Comparison of ENCODE assay signal across 9 mouse cellular contexts in genomic region chr14:8062537-8063301, GRCm38 (mm10). TPM values are rescaled to one million over a fixed set of nuclear protein-coding genes. Genes with fewer than 3 reads are reported as not detected.
DNase-seq lines count a peak whose midpoint lies in the region; ATAC-seq and TF ChIP-seq lines count a peak whose summit lies in the region.
"Had no signal": no experiment of that assay in that cellular context is flagged by ENCODE, and none has a peak within 500 bp of the region (broad histone marks: within the 10 kb centered on the region; RNA-seq: fewer than 3 reads in every experiment).

No protein-coding gene starts in this region.

- no peak overlapping the region for H3K9ac ChIP-seq in hindbrain, embryonic 15.5 days
- no peak overlapping the region for H3K9ac ChIP-seq in hindbrain, embryonic 14.5 days
- H3K9ac ChIP-seq in forebrain, embryonic 14.5 days (ENCODE audit: low read length), result no peak overlapping the region
- no peak overlapping the region for H3K9ac ChIP-seq in limb, embryonic 12.5 days (replicated peaks)
- H3K9ac ChIP-seq: midbrain, embryonic 12.5 days had no signal

- no peak for TF ChIP-seq CTCF in brain, embryonic 14.5 days (IDR thresholded peaks at IDR 0.05; ENCODE audit: borderline replicate concordance, extremely low read depth, insufficient read depth, insufficient read length)

- H3K4me3 ChIP-seq in hindbrain, embryonic 15.5 days, result no peak overlapping the region
- no peak overlapping the region for H3K4me3 ChIP-seq in hindbrain, embryonic 14.5 days (replicated peaks; ENCODE audit: low read length)
- no peak overlapping the region for H3K4me3 ChIP-seq in forebrain, embryonic 14.5 days (ENCODE audit: low read depth, low read length)
- H3K4me3 ChIP-seq in limb, embryonic 12.5 days (replicated peaks), result no peak overlapping the region
- H3K4me3 ChIP-seq: midbrain, embryonic 12.5 days had no signal

- H3K27me3 ChIP-seq in hindbrain, embryonic 15.5 days, result no peaks in the 10 kb centered on the region
- no peaks in the 10 kb centered on the region for H3K27me3 ChIP-seq in hindbrain, embryonic 14.5 days (ENCODE audit: control insufficient read depth, insufficient read depth, low read length)
- H3K27me3 ChIP-seq in forebrain, embryonic 14.5 days (replicated peaks; ENCODE audit: control insufficient read depth, insufficient read depth, low read length), result no peaks in the 10 kb centered on the region
- no peaks in the 10 kb centered on the region for H3K27me3 ChIP-seq in limb, embryonic 12.5 days
- H3K27me3 ChIP-seq: midbrain, embryonic 12.5 days had no signal

- H3K4me2 ChIP-seq in hindbrain, embryonic 15.5 days, result no peak overlapping the region
- no peak overlapping the region for H3K4me2 ChIP-seq in hindbrain, embryonic 14.5 days (replicated peaks)
- no peak overlapping the region for H3K4me2 ChIP-seq in forebrain, embryonic 14.5 days (ENCODE audit: low read length)
- H3K4me2 ChIP-seq in limb, embryonic 12.5 days, result no peak overlapping the region
- H3K4me2 ChIP-seq: midbrain, embryonic 12.5 days had no signal

- TF ChIP-seq POLR2A in brain, embryonic 14.5 days (IDR thresholded peaks at IDR 0.05; ENCODE audit: borderline replicate concordance, extremely low read depth, insufficient read depth, insufficient read length, poor library complexity, severe bottlenecking), result no peak

- no peak for DNase-seq in hindbrain, embryonic 14.5 days (ENCODE audit: low spot score)
- DNase-seq in brain, embryonic 14.5 days (ENCODE audit: low read depth), result peak; percentile 68
- DNase-seq in forebrain, embryonic 14.5 days (ENCODE audit: low spot score), result peak; percentile 40
- no peak for DNase-seq in ovary, postnatal 10 days (ENCODE audit: low spot score)
- no peak for DNase-seq in urinary bladder, adult 18-20 months (ENCODE audit: low spot score in 2 of 2)
- no peak for DNase-seq in ovary, adult 18-20 months (ENCODE audit: low spot score)

- WGBS in hindbrain, embryonic 15.5 days, result 27% methylated on average over 3 of the region's 3 CpGs
- 36% methylated on average over 3 of the region's 3 CpGs for WGBS in hindbrain, embryonic 14.5 days
- WGBS in forebrain, embryonic 14.5 days, result 22% methylated on average over 3 of the region's 3 CpGs
- 48% methylated on average over 3 of the region's 3 CpGs for WGBS in limb, embryonic 12.5 days

- H3K4me1 ChIP-seq in hindbrain, embryonic 15.5 days (replicated peaks), result 0 out of 2 replicates have a peak, but pooled peaks cover 3% of the 10 kb centered on the region
- 0 out of 2 replicates have a peak, but pooled peaks cover 5% of the 10 kb centered on the region for H3K4me1 ChIP-seq in hindbrain, embryonic 14.5 days (replicated peaks; ENCODE audit: control insufficient read depth, insufficient read depth, low read length)
- H3K4me1 ChIP-seq in forebrain, embryonic 14.5 days (ENCODE audit: control insufficient read depth, insufficient read depth, low read length), result no peaks in the 10 kb centered on the region
- peaks cover 13% of the 10 kb centered on the region for H3K4me1 ChIP-seq in limb, embryonic 12.5 days (replicated peaks)

- peak overlapping the region; percentile 63 for H3K27ac ChIP-seq in hindbrain, embryonic 15.5 days (replicated peaks)
- no peak overlapping the region for H3K27ac ChIP-seq in hindbrain, embryonic 14.5 days
- H3K27ac ChIP-seq in forebrain, embryonic 14.5 days (ENCODE audit: low read depth, low read length), result no peak overlapping the region
- peak overlapping the region; percentile 73 for H3K27ac ChIP-seq in limb, embryonic 12.5 days
- H3K27ac ChIP-seq: midbrain, embryonic 12.5 days had no signal

- no peaks in the 10 kb centered on the region for H3K9me3 ChIP-seq in hindbrain, embryonic 15.5 days
- H3K9me3 ChIP-seq in hindbrain, embryonic 14.5 days (ENCODE audit: control insufficient read depth, low read length), result no peaks in the 10 kb centered on the region
- no peaks in the 10 kb centered on the region for H3K9me3 ChIP-seq in forebrain, embryonic 14.5 days (replicated peaks; ENCODE audit: control insufficient read depth, low read length)
- H3K9me3 ChIP-seq in limb, embryonic 12.5 days, result no peaks in the 10 kb centered on the region
- H3K9me3 ChIP-seq: midbrain, embryonic 12.5 days had no signal

- H3K36me3 ChIP-seq in hindbrain, embryonic 15.5 days, result no peaks in the 10 kb centered on the region
- no peaks in the 10 kb centered on the region for H3K36me3 ChIP-seq in hindbrain, embryonic 14.5 days (replicated peaks; ENCODE audit: control insufficient read depth, insufficient read depth)
- no peaks in the 10 kb centered on the region for H3K36me3 ChIP-seq in forebrain, embryonic 14.5 days (ENCODE audit: control insufficient read depth, insufficient read depth, low read length)
- H3K36me3 ChIP-seq in limb, embryonic 12.5 days, result no peaks in the 10 kb centered on the region
- H3K36me3 ChIP-seq: midbrain, embryonic 12.5 days had no signal

- ATAC-seq in hindbrain, embryonic 15.5 days (ENCODE audit: low FRiP score, low read depth), result no peak
- no peak for ATAC-seq in hindbrain, embryonic 14.5 days (ENCODE audit: low FRiP score)
- peak; percentile 48 for ATAC-seq in forebrain, embryonic 14.5 days
- no peak for ATAC-seq in limb, embryonic 12.5 days (ENCODE audit: insufficient number of reproducible peaks, insufficient read depth, low FRiP score, low TSS enrichment, low read depth)

RNA-seq across cellular contexts. Expression of gene Rpp14, which starts 17.4 kb away (rescaled TPM):
- 46.6 and 47.4 TPM in 2 replicates for polyA plus RNA-seq in hindbrain, embryonic 15.5 days (2015; fragmentation: Nextera tagmentation; extraction: Ambion mirVana)
- polyA plus RNA-seq in hindbrain, embryonic 14.5 days (2014; fragmentation: Nextera tagmentation; extraction: Ambion mirVana), result 45.0 and 50.9 TPM in 2 replicates
- polyA plus RNA-seq in brain, embryonic 14.5 days (2012; rRNA removed), result 23.6 and 24.3 TPM in 2 replicates
- polyA plus RNA-seq in forebrain, embryonic 14.5 days (2014; fragmentation: Nextera tagmentation; extraction: Ambion mirVana), result 58.3 and 65.1 TPM in 2 replicates
- 50.1 and 51.2 TPM in 2 replicates for polyA plus RNA-seq in limb, embryonic 12.5 days (2016; fragmentation: Nextera tagmentation; extraction: Ambion mirVana)

RNA-seq across cellular contexts. Expression of gene Pxk, which starts 35.3 kb away (rescaled TPM):
- 67.0 and 69.9 TPM in 2 replicates for polyA plus RNA-seq in hindbrain, embryonic 15.5 days (2015; fragmentation: Nextera tagmentation; extraction: Ambion mirVana)
- 66.0 and 68.9 TPM in 2 replicates for polyA plus RNA-seq in hindbrain, embryonic 14.5 days (2014; fragmentation: Nextera tagmentation; extraction: Ambion mirVana)
- polyA plus RNA-seq in brain, embryonic 14.5 days (2012; rRNA removed), result 55.5 and 62.4 TPM in 2 replicates
- polyA plus RNA-seq in forebrain, embryonic 14.5 days (2014; fragmentation: Nextera tagmentation; extraction: Ambion mirVana), result 42.8 and 48.3 TPM in 2 replicates
- 22.8 and 23.0 TPM in 2 replicates for polyA plus RNA-seq in limb, embryonic 12.5 days (2016; fragmentation: Nextera tagmentation; extraction: Ambion mirVana)

Comparison
In these comparisons a context has a peak if more than half of its experiments do, and no peak if none do; other contexts are left out.
1. H3K27ac ChIP-seq: peak in hindbrain, embryonic 15.5 days (single experiment) and limb, embryonic 12.5 days (single experiment); none in hindbrain, embryonic 14.5 days (single experiment) and forebrain, embryonic 14.5 days (single experiment).
2. DNase-seq: peak in brain, embryonic 14.5 days (single experiment) and forebrain, embryonic 14.5 days (single experiment); none in hindbrain, embryonic 14.5 days (single experiment), ovary, postnatal 10 days (single experiment), urinary bladder, adult 18-20 months (0 of 2) and ovary, adult 18-20 months (single experiment).